Mouse (Mus musculus) kidney, embryonic 15.5 days (tissue): ENCODE data around the gene Selplg. TPM values are rescaled to one million over a fixed set of nuclear protein-coding genes. Genes with fewer than 3 reads are reported as not detected.

Experiments
- ATAC-seq: fragments of 200-750 bp; cut with Nextera tagmentation; replicated peaks from 2 replicates; pipeline ENCODE4 v1.8.0; 2017; ENCODE audit warnings: moderate TSS enrichment; ENCODE audit not compliant: low FRiP score
- H3K27ac ChIP-seq: fragments of 300-500 bp; sonication (generic); 2 replicates; pipeline ENCODE4 v1.5.1; 2015; ENCODE audit warnings: mild to moderate bottlenecking, inconsistent platforms
- H3K27me3 ChIP-seq: fragments of 300-500 bp; sonication (generic); 2 replicates; pipeline ENCODE4 v1.6.1; 2015; ENCODE audit warnings: inconsistent platforms
- H3K36me3 ChIP-seq: fragments of 300-500 bp; sonication (generic); 2 replicates; pipeline ENCODE4 v1.6.1; 2015; ENCODE audit warnings: inconsistent platforms
- H3K4me1 ChIP-seq: fragments of 300-500 bp; sonication (generic); 2 replicates; pipeline ENCODE4 v1.6.1; 2015; ENCODE audit warnings: inconsistent platforms
- H3K4me2 ChIP-seq: fragments of 300-500 bp; sonication (generic); 2 replicates; pipeline ENCODE4 v1.6.1; 2015; ENCODE audit warnings: moderate library complexity, mild to moderate bottlenecking, inconsistent platforms
- H3K4me3 ChIP-seq: fragments of 300-500 bp; sonication (generic); replicated peaks from 2 replicates; pipeline ENCODE4 v1.5.1; 2015; ENCODE audit warnings: mild to moderate bottlenecking, inconsistent platforms
- H3K9ac ChIP-seq: fragments of 300-500 bp; sonication (generic); 2 replicates; pipeline ENCODE4 v1.6.1; 2015; ENCODE audit warnings: mild to moderate bottlenecking, inconsistent platforms
- H3K9me3 ChIP-seq: fragments of 300-500 bp; sonication (generic); replicated peaks from 2 replicates; pipeline ENCODE4 v1.6.1; 2016; ENCODE audit warnings: inconsistent platforms
- WGBS: fragments of 180-500 bp; shearing (Covaris S2); methylation state at CpG from one replicate; pipeline ENCODE4 v1.1.7; 2015; ENCODE audit warnings: mixed read lengths; 5-methylcytosine and 5-hydroxymethylcytosine counted together
- polyA plus RNA-seq: library from polyadenylated mRNA; unstranded; fragments of >200 nt; fragmentation: Nextera tagmentation; extraction: Ambion mirVana; gene quantifications from 2 replicates; pipeline ENCODE4 v1.2.1, GENCODE M21; 2015

The Selplg gene
- polyA plus RNA-seq, 1 experiment from 2014 or later = 2.2 TPM

- no peak overlapping the region for H3K4me3 ChIP-seq
- no peaks in the 10 kb centered on the region for H3K27me3 ChIP-seq
- peaks cover 64% of the 10 kb centered on the region for H3K4me1 ChIP-seq
- no peak overlapping the region for H3K4me2 ChIP-seq
- H3K36me3 ChIP-seq = peaks cover 14% of the 10 kb centered on the region
- ATAC-seq = peak; percentile 27; the same call in 1 of the 2 replicates
- H3K9ac ChIP-seq = no peak overlapping the region
- WGBS = 13% methylated on average over 11 of the region's 11 CpGs
- H3K27ac ChIP-seq = peak overlapping the region; percentile 49
- no peaks in the 10 kb centered on the region for H3K9me3 ChIP-seq
Measured at GRCm38 (mm10) chr5:113869132-113869531, 36.7 kb upstream of the Selplg start.

- ATAC-seq = no peak
- no peaks in the 10 kb centered on the region for H3K9me3 ChIP-seq
- H3K4me1 ChIP-seq = peaks cover 24% of the 10 kb centered on the region
- 86% methylated on average over 6 of the region's 6 CpGs for WGBS
- no peak overlapping the region for H3K4me3 ChIP-seq
- H3K9ac ChIP-seq = no peak overlapping the region
- H3K4me2 ChIP-seq = no peak overlapping the region
- peaks cover 31% of the 10 kb centered on the region for H3K36me3 ChIP-seq
- H3K27me3 ChIP-seq = no peaks in the 10 kb centered on the region
- no peak overlapping the region for H3K27ac ChIP-seq
Measured at GRCm38 (mm10) chr5:113864992-113865391, 32.5 kb upstream of the Selplg start.

GRCm38 (mm10) chr5:113863994-113864393, 31.6 kb upstream of the Selplg start:
- Histone ChIP-seq H3K9me3 (no peaks in the 10 kb centered on the region), H3K9ac (no peak overlapping the region), H3K27ac (no peak overlapping the region), H3K4me2 (no peak overlapping the region), H3K4me1 (peaks cover 21% of the 10 kb centered on the region), H3K27me3 (no peaks in the 10 kb centered on the region), H3K36me3 (peaks cover 31% of the 10 kb centered on the region), H3K4me3 (no peak overlapping the region)
- 93% methylated on average over 12 of the region's 12 CpGs for WGBS
- ATAC-seq = no peak

GRCm38 (mm10) chr5:113862418-113862817, 30.0 kb upstream of the Selplg start:
- H3K9ac ChIP-seq = no peak overlapping the region
- H3K9me3 ChIP-seq = no peaks in the 10 kb centered on the region
- H3K4me3 ChIP-seq = no peak overlapping the region
- H3K27ac ChIP-seq = no peak overlapping the region
- no peak overlapping the region for H3K4me2 ChIP-seq
- no peak for ATAC-seq
- peaks cover 18% of the 10 kb centered on the region for H3K4me1 ChIP-seq
- 93% methylated on average over 4 of the region's 4 CpGs for WGBS
- H3K27me3 ChIP-seq = no peaks in the 10 kb centered on the region
- peaks cover 31% of the 10 kb centered on the region for H3K36me3 ChIP-seq

GRCm38 (mm10) chr5:113861294-113861693, 28.9 kb upstream of the Selplg start:
- no peak overlapping the region for H3K9ac ChIP-seq
- H3K4me1 ChIP-seq = peaks cover 29% of the 10 kb centered on the region
- H3K27me3 ChIP-seq = no peaks in the 10 kb centered on the region
- peaks cover 31% of the 10 kb centered on the region for H3K36me3 ChIP-seq
- H3K4me3 ChIP-seq = no peak overlapping the region
- no peaks in the 10 kb centered on the region for H3K9me3 ChIP-seq
- no peak overlapping the region for H3K4me2 ChIP-seq
- 92% methylated on average over 8 of the region's 8 CpGs for WGBS
- no peak for ATAC-seq
- no peak overlapping the region for H3K27ac ChIP-seq

- WGBS = 40% methylated on average over 5 of the region's 5 CpGs
- Histone ChIP-seq H3K4me1 (peaks cover 35% of the 10 kb centered on the region), H3K27ac (peak overlapping the region; percentile 10; the same call in 1 of the 2 replicates), H3K9ac (no peak overlapping the region), H3K27me3 (no peaks in the 10 kb centered on the region), H3K36me3 (peaks cover 15% of the 10 kb centered on the region), H3K4me2 (no peak overlapping the region), H3K4me3 (no peak overlapping the region), H3K9me3 (no peaks in the 10 kb centered on the region)
- no peak for ATAC-seq
Measured at GRCm38 (mm10) chr5:113858971-113859370, 26.5 kb upstream of the Selplg start.

GRCm38 (mm10) chr5:113858550-113858949, 26.1 kb upstream of the Selplg start:
- Histone ChIP-seq H3K36me3 (peaks cover 11% of the 10 kb centered on the region; the same call in 1 of the 2 replicates), H3K27ac (no peak overlapping the region), H3K27me3 (no peaks in the 10 kb centered on the region), H3K4me2 (no peak overlapping the region), H3K9me3 (no peaks in the 10 kb centered on the region), H3K9ac (no peak overlapping the region), H3K4me3 (no peak overlapping the region), H3K4me1 (peaks cover 35% of the 10 kb centered on the region)
- 80% methylated on average over 10 of the region's 10 CpGs for WGBS
- ATAC-seq = no peak

GRCm38 (mm10) chr5:113857631-113858030, 25.2 kb upstream of the Selplg start:
- no peak overlapping the region for H3K9ac ChIP-seq
- ATAC-seq = no peak
- H3K9me3 ChIP-seq = no peaks in the 10 kb centered on the region
- H3K4me3 ChIP-seq = no peak overlapping the region
- no peaks in the 10 kb centered on the region for H3K27me3 ChIP-seq
- H3K4me2 ChIP-seq = no peak overlapping the region
- H3K27ac ChIP-seq = no peak overlapping the region
- peaks cover 13% of the 10 kb centered on the region; the same call in 1 of the 2 replicates for H3K36me3 ChIP-seq
- H3K4me1 ChIP-seq = peaks cover 35% of the 10 kb centered on the region
- 59% methylated on average over 8 of the region's 8 CpGs for WGBS

- no peak overlapping the region for H3K27ac ChIP-seq
- WGBS = 54% methylated on average over 7 of the region's 7 CpGs
- no peak overlapping the region for H3K9ac ChIP-seq
- peaks cover 35% of the 10 kb centered on the region for H3K4me1 ChIP-seq
- no peaks in the 10 kb centered on the region for H3K27me3 ChIP-seq
- no peak overlapping the region for H3K4me2 ChIP-seq
- no peak overlapping the region for H3K4me3 ChIP-seq
- H3K9me3 ChIP-seq = no peaks in the 10 kb centered on the region
- peaks cover 19% of the 10 kb centered on the region; the same call in 1 of the 2 replicates for H3K36me3 ChIP-seq
- ATAC-seq = no peak
Measured at GRCm38 (mm10) chr5:113856631-113857030, 24.2 kb upstream of the Selplg start.

GRCm38 (mm10) chr5:113855696-113856095, 23.3 kb upstream of the Selplg start:
- H3K27ac ChIP-seq = 0 out of 2 replicates have a peak overlapping the region, but pooled peaks have one; percentile 14
- no peak overlapping the region for H3K4me2 ChIP-seq
- WGBS = 73% methylated on average over 3 of the region's 3 CpGs
- H3K36me3 ChIP-seq = peaks cover 22% of the 10 kb centered on the region
- H3K27me3 ChIP-seq = no peaks in the 10 kb centered on the region
- H3K9ac ChIP-seq = no peak overlapping the region
- peaks cover 35% of the 10 kb centered on the region for H3K4me1 ChIP-seq
- ATAC-seq = no peak
- H3K9me3 ChIP-seq = no peaks in the 10 kb centered on the region
- H3K4me3 ChIP-seq = no peak overlapping the region

GRCm38 (mm10) chr5:113855117-113855516, 22.7 kb upstream of the Selplg start:
- peaks cover 35% of the 10 kb centered on the region for H3K4me1 ChIP-seq
- no peak overlapping the region for H3K9ac ChIP-seq
- 94% methylated on average over 10 of the region's 10 CpGs for WGBS
- H3K4me2 ChIP-seq = no peak overlapping the region
- H3K27me3 ChIP-seq = no peaks in the 10 kb centered on the region
- no peaks in the 10 kb centered on the region for H3K9me3 ChIP-seq
- no peak overlapping the region for H3K4me3 ChIP-seq
- ATAC-seq = no peak
- H3K36me3 ChIP-seq = peaks cover 28% of the 10 kb centered on the region
- H3K27ac ChIP-seq = no peak overlapping the region

GRCm38 (mm10) chr5:113854494-113854893, 22.1 kb upstream of the Selplg start:
- Histone ChIP-seq H3K4me2 (no peak overlapping the region), H3K9me3 (no peaks in the 10 kb centered on the region), H3K27me3 (no peaks in the 10 kb centered on the region), H3K9ac (no peak overlapping the region), H3K27ac (no peak overlapping the region), H3K4me3 (no peak overlapping the region), H3K36me3 (peaks cover 34% of the 10 kb centered on the region), H3K4me1 (peaks cover 34% of the 10 kb centered on the region)
- no peak for ATAC-seq
- 39% methylated on average over 14 of the region's 14 CpGs for WGBS

- Histone ChIP-seq H3K9ac (no peak overlapping the region), H3K4me3 (no peak overlapping the region), H3K27ac (no peak overlapping the region), H3K27me3 (no peaks in the 10 kb centered on the region), H3K4me2 (no peak overlapping the region), H3K4me1 (peaks cover 24% of the 10 kb centered on the region), H3K36me3 (peaks cover 44% of the 10 kb centered on the region), H3K9me3 (no peaks in the 10 kb centered on the region)
- 86% methylated on average over 10 of the region's 10 CpGs for WGBS
- ATAC-seq = no peak
Measured at GRCm38 (mm10) chr5:113853541-113853940, 21.1 kb upstream of the Selplg start.
